Mouse (Mus musculus) cerebellum, adult 2 months (tissue): Measurements from ENCODE around the gene Gm6408.

Experiments used
- CTCF ChIP-seq: fragments of 200-500 bp; IDR thresholded peaks from 2 replicates; pipeline ENCODE4 v1.5.1; 2011; ENCODE audit warnings: low read depth, mild to moderate bottlenecking, control low read depth, low read length, moderate library complexity, borderline replicate concordance; ENCODE audit not compliant: insufficient read depth
- POLR2A ChIP-seq: fragments of 200-500 bp; IDR thresholded peaks from 2 replicates; pipeline ENCODE4 v1.6.1; 2011; ENCODE audit warnings: low read length, control low read depth, borderline replicate concordance; ENCODE audit not compliant: insufficient read depth

GRCm38 (mm10) chr5:146471821-146472220, 9.9 kb upstream of the Gm6408 start:
- TF ChIP-seq CTCF: no peak
- no peak for TF ChIP-seq POLR2A
